Mouse (Mus musculus): ENCODE results near the gene Ppp1ca. TPM values are rescaled to one million over a fixed set of nuclear protein-coding genes. Genes with fewer than 3 reads are reported as not detected.

The Ppp1ca gene
- polyA plus RNA-seq, 1 experiment from 2014 or later, result 780 TPM

GRCm38 (mm10) chr19:4147782-4148490 lies 43.9 kb upstream of the Ppp1ca start:
- peak; percentile 2; the same call in 1 of the 2 replicates for ATAC-seq (ENCODE audit: insufficient number of reproducible peaks, insufficient read depth, low FRiP score, low read depth)

DNA sequence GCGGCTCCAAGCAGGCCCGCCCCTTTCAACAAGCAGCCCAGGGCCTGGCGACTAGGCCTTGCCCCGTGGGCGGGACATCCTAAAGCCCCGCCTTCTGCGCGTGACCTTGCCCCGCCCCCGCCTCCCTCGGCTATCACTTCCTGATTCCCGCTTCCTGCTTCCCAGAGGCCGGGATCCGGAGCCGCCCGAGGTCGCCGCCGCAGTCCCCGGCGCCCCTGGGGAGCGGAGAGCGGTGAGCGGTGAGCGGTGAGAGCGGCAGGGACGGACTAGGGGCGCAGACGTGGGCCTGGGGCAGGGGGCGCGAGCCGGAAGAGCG lies 43.4 kb upstream of the Ppp1ca start, which contains the start of gene Coro1b:
Gene Coro1b, plus strand, starts transcription at position 129 of the 316 bp plus-strand sequence.
- 0% methylated on average over 33 of the region's 33 CpGs for WGBS
- Histone ChIP-seq H3K36me3 (ENCODE audit: control insufficient read depth, insufficient read depth, low read length) (peaks cover 24% of the 10 kb centered on the region), H3K9me3 (ENCODE audit: control insufficient read depth, low read depth, low read length) (no peaks in the 10 kb centered on the region), H3K27me3 (ENCODE audit: control insufficient read depth, insufficient read depth, low read length) (no peaks in the 10 kb centered on the region), H3K9ac (replicated peaks; ENCODE audit: low read depth, low read length) (peak within 1 kb of the TSS; percentile 75), H3K27ac (ENCODE audit: low read length) (peak within 1 kb of the TSS; percentile 56), H3K4me2 (replicated peaks; ENCODE audit: low read depth, low read length) (peak within 1 kb of the TSS; percentile 78), H3K4me3 (ENCODE audit: low read depth, low read length) (peak within 1 kb of the TSS; percentile 79), H3K4me1 (ENCODE audit: control insufficient read depth, insufficient read depth, low read length) (peaks cover 20% of the 10 kb centered on the region)
- peak; percentile 96 for ATAC-seq (ENCODE audit: insufficient number of reproducible peaks, insufficient read depth, low FRiP score, low read depth)

More at GRCm38 (mm10) chr19:4147782-4148490, 43.9 kb upstream of the Ppp1ca start:
- peak overlapping the region; percentile 78 for H3K4me2 ChIP-seq (replicated peaks; ENCODE audit: low read depth, low read length)
- H3K36me3 ChIP-seq (ENCODE audit: control insufficient read depth, insufficient read depth, low read length), result peaks cover 19% of the 10 kb centered on the region
- H3K9me3 ChIP-seq (ENCODE audit: control insufficient read depth, low read depth, low read length), result no peaks in the 10 kb centered on the region
- peak overlapping the region; percentile 56 for H3K27ac ChIP-seq (ENCODE audit: low read length)
- peaks cover 20% of the 10 kb centered on the region for H3K4me1 ChIP-seq (ENCODE audit: control insufficient read depth, insufficient read depth, low read length)
- 33% methylated on average over 9 of the region's 9 CpGs for WGBS
- H3K9ac ChIP-seq (replicated peaks; ENCODE audit: low read depth, low read length), result 0 out of 2 replicates have a peak overlapping the region, but pooled peaks have one; percentile 18
- no peaks in the 10 kb centered on the region for H3K27me3 ChIP-seq (ENCODE audit: control insufficient read depth, insufficient read depth, low read length)
- peak overlapping the region; percentile 79 for H3K4me3 ChIP-seq (ENCODE audit: low read depth, low read length)

DNA sequence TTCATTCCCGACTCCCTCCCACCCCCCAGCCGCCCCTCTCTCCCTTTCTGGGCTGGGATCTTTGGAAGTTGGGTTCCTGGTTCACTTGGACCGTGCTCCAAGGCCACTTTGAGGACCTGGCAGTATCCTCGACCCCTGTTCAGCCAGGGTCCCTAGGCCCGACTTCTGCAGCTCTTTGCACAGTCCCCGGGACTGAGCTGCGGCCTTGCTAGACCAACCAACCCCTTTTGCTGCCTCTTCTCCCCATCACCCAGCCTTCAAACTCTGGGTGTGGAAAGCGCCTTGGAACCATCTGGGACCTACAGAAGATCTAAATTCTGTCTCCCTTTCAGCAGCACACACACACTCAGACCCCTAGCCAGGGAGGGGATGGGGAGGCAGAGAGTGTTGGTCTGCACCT lies 43.0 kb upstream of the Ppp1ca start:
- Histone ChIP-seq H3K27me3 (ENCODE audit: control insufficient read depth, insufficient read depth, low read length) (no peaks in the 10 kb centered on the region), H3K36me3 (ENCODE audit: control insufficient read depth, insufficient read depth, low read length) (peaks cover 27% of the 10 kb centered on the region), H3K9me3 (ENCODE audit: control insufficient read depth, low read depth, low read length) (no peaks in the 10 kb centered on the region), H3K4me1 (ENCODE audit: control insufficient read depth, insufficient read depth, low read length) (peaks cover 20% of the 10 kb centered on the region), H3K4me3 (ENCODE audit: low read depth, low read length) (peak overlapping the region; percentile 79), H3K27ac (ENCODE audit: low read length) (peak overlapping the region; percentile 18; the same call in 1 of the 2 replicates), H3K9ac (replicated peaks; ENCODE audit: low read depth, low read length) (peak overlapping the region; percentile 75), H3K4me2 (replicated peaks; ENCODE audit: low read depth, low read length) (peak overlapping the region; percentile 78)
- WGBS, result 0% methylated on average over 8 of the region's 8 CpGs
- ATAC-seq (ENCODE audit: insufficient number of reproducible peaks, insufficient read depth, low FRiP score, low read depth), result 0 out of 2 replicates have a peak, but pooled peaks have one; percentile 11

DNA sequence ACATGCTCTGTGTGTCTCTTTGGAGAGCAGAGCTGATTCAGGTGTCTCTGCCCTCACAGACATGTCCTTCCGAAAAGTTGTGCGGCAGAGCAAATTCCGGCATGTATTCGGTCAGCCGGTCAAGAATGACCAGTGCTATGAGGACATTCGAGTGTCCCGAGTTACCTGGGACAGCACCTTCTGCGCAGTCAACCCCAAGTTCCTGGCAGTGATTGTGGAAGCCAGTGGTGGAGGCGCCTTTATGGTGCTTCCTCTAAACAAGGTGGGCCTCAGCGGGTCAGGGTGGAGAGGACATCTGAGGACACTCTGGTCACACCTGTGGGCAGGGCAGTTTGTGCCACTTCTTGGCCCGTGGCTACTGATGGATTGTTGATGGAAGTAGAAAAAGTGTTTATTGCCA lies 42.6 kb upstream of the Ppp1ca start:
- H3K4me1 ChIP-seq (ENCODE audit: control insufficient read depth, insufficient read depth, low read length), result peaks cover 20% of the 10 kb centered on the region
- H3K4me3 ChIP-seq (ENCODE audit: low read depth, low read length), result peak overlapping the region; percentile 79
- H3K4me2 ChIP-seq (replicated peaks; ENCODE audit: low read depth, low read length), result peak overlapping the region; percentile 78
- 86% methylated on average over 11 of the region's 11 CpGs for WGBS
- H3K27ac ChIP-seq (ENCODE audit: low read length), result no peak overlapping the region
- no peaks in the 10 kb centered on the region for H3K27me3 ChIP-seq (ENCODE audit: control insufficient read depth, insufficient read depth, low read length)
- peak overlapping the region; percentile 75 for H3K9ac ChIP-seq (replicated peaks; ENCODE audit: low read depth, low read length)
- H3K36me3 ChIP-seq (ENCODE audit: control insufficient read depth, insufficient read depth, low read length), result peaks cover 27% of the 10 kb centered on the region
- no peak for ATAC-seq (ENCODE audit: insufficient number of reproducible peaks, insufficient read depth, low FRiP score, low read depth)
- no peaks in the 10 kb centered on the region for H3K9me3 ChIP-seq (ENCODE audit: control insufficient read depth, low read depth, low read length)

GRCm38 (mm10) chr19:4149764-4150461 lies 42.0 kb upstream of the Ppp1ca start:
- peak overlapping the region; percentile 78 for H3K4me2 ChIP-seq (replicated peaks; ENCODE audit: low read depth, low read length)
- H3K36me3 ChIP-seq (ENCODE audit: control insufficient read depth, insufficient read depth, low read length), result peaks cover 27% of the 10 kb centered on the region
- 94% methylated on average over 17 of the region's 17 CpGs for WGBS
- no peaks in the 10 kb centered on the region for H3K9me3 ChIP-seq (ENCODE audit: control insufficient read depth, low read depth, low read length)
- peaks cover 20% of the 10 kb centered on the region for H3K4me1 ChIP-seq (ENCODE audit: control insufficient read depth, insufficient read depth, low read length)
- 0 out of 2 replicates have a peak overlapping the region, but pooled peaks have one; percentile 1 for H3K9ac ChIP-seq (replicated peaks; ENCODE audit: low read depth, low read length)
- no peak overlapping the region for H3K27ac ChIP-seq (ENCODE audit: low read length)
- no peaks in the 10 kb centered on the region for H3K27me3 ChIP-seq (ENCODE audit: control insufficient read depth, insufficient read depth, low read length)
- ATAC-seq (ENCODE audit: insufficient number of reproducible peaks, insufficient read depth, low FRiP score, low read depth), result no peak
- H3K4me3 ChIP-seq (ENCODE audit: low read depth, low read length), result no peak overlapping the region

DNA sequence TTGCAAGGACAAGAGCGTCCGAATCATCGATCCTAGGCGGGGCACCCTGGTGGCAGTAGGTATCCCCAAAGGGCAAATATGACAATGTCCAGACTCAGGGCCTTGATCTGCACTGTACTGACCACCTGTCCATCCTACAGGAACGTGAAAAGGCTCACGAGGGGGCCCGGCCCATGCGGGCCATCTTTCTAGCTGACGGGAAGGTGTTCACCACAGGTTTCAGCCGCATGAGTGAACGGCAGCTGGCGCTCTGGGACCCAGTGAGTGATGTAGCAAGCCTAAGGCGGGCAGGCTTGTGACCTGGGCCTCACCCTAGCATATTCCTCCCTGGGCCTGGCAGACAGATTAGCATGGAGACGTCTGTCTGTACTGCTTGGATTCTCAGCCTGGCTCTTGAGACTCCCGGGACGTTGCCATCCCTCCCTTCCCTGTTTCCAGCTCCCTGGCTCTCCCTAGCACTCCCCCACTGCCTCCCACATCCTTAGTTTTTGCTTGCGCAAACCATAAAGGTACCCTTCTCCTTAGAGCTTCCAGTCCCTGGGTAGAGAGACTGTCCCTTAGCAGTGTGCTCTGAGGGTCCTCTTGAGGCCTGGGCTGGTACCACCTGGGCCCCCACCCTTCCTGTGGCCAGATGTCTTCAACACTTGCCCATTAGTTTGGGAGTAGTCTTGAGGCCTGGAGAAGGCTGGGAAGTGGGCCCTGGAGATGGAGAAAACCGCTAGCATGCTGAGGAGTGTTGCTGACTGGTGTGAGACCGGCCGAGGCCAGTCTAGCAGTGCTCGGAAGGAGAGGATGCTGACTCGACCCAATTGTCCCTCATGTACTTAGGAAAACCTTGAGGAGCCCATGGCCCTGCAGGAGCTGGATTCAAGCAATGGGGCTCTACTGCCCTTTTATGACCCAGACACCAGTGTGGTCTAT lies 41.0 kb upstream of the Ppp1ca start:
- no peaks in the 10 kb centered on the region for H3K9me3 ChIP-seq (ENCODE audit: control insufficient read depth, low read depth, low read length)
- H3K4me3 ChIP-seq (ENCODE audit: low read depth, low read length), result no peak overlapping the region
- no peak overlapping the region for H3K4me2 ChIP-seq (replicated peaks; ENCODE audit: low read depth, low read length)
- 88% methylated on average over 22 of the region's 22 CpGs for WGBS
- H3K36me3 ChIP-seq (ENCODE audit: control insufficient read depth, insufficient read depth, low read length), result peaks cover 27% of the 10 kb centered on the region
- H3K9ac ChIP-seq (replicated peaks; ENCODE audit: low read depth, low read length), result no peak overlapping the region
- ATAC-seq (ENCODE audit: insufficient number of reproducible peaks, insufficient read depth, low FRiP score, low read depth), result no peak
- H3K27me3 ChIP-seq (ENCODE audit: control insufficient read depth, insufficient read depth, low read length), result no peaks in the 10 kb centered on the region
- no peak overlapping the region for H3K27ac ChIP-seq (ENCODE audit: low read length)
- H3K4me1 ChIP-seq (ENCODE audit: control insufficient read depth, insufficient read depth, low read length), result peaks cover 20% of the 10 kb centered on the region

- ATAC-seq (ENCODE audit: insufficient number of reproducible peaks, insufficient read depth, low FRiP score, low read depth), result no peak
Observed at GRCm38 (mm10) chr19:4151488-4151860, 40.4 kb upstream of the Ppp1ca start.

GRCm38 (mm10) chr19:4151898-4152297 lies 40.0 kb upstream of the Ppp1ca start:
- 83% methylated on average over 5 of the region's 5 CpGs for WGBS
- H3K4me2 ChIP-seq (replicated peaks; ENCODE audit: low read depth, low read length), result no peak overlapping the region
- no peaks in the 10 kb centered on the region for H3K9me3 ChIP-seq (ENCODE audit: control insufficient read depth, low read depth, low read length)
- H3K4me1 ChIP-seq (ENCODE audit: control insufficient read depth, insufficient read depth, low read length), result peaks cover 20% of the 10 kb centered on the region
- ATAC-seq (ENCODE audit: insufficient number of reproducible peaks, insufficient read depth, low FRiP score, low read depth), result no peak
- H3K4me3 ChIP-seq (ENCODE audit: low read depth, low read length), result no peak overlapping the region
- H3K9ac ChIP-seq (replicated peaks; ENCODE audit: low read depth, low read length), result no peak overlapping the region
- peaks cover 30% of the 10 kb centered on the region for H3K36me3 ChIP-seq (ENCODE audit: control insufficient read depth, insufficient read depth, low read length)
- H3K27me3 ChIP-seq (ENCODE audit: control insufficient read depth, insufficient read depth, low read length), result no peaks in the 10 kb centered on the region
- H3K27ac ChIP-seq (ENCODE audit: low read length), result no peak overlapping the region

More at GRCm38 (mm10) chr19:4151488-4151860, 40.4 kb upstream of the Ppp1ca start:
- Histone ChIP-seq H3K4me1 (ENCODE audit: control insufficient read depth, insufficient read depth, low read length) (peaks cover 20% of the 10 kb centered on the region), H3K27me3 (ENCODE audit: control insufficient read depth, insufficient read depth, low read length) (no peaks in the 10 kb centered on the region), H3K9me3 (ENCODE audit: control insufficient read depth, low read depth, low read length) (no peaks in the 10 kb centered on the region), H3K36me3 (ENCODE audit: control insufficient read depth, insufficient read depth, low read length) (peaks cover 27% of the 10 kb centered on the region), H3K9ac (replicated peaks; ENCODE audit: low read depth, low read length) (no peak overlapping the region), H3K4me3 (ENCODE audit: low read depth, low read length) (no peak overlapping the region), H3K4me2 (replicated peaks; ENCODE audit: low read depth, low read length) (no peak overlapping the region), H3K27ac (ENCODE audit: low read length) (no peak overlapping the region)
- 74% methylated on average over 5 of the region's 5 CpGs for WGBS

Data from stomach, embryonic 14.5 days (tissue).